Mouse (Mus musculus): ENCODE results near the gene Tmem88b. TPM values are rescaled to one million over a fixed set of nuclear protein-coding genes. Genes with fewer than 3 reads are reported as not detected.

The Tmem88b gene
- total and polyA plus RNA-seq, 3 experiments: 0.84 to 1.1 (median 0.96) TPM

DNA sequence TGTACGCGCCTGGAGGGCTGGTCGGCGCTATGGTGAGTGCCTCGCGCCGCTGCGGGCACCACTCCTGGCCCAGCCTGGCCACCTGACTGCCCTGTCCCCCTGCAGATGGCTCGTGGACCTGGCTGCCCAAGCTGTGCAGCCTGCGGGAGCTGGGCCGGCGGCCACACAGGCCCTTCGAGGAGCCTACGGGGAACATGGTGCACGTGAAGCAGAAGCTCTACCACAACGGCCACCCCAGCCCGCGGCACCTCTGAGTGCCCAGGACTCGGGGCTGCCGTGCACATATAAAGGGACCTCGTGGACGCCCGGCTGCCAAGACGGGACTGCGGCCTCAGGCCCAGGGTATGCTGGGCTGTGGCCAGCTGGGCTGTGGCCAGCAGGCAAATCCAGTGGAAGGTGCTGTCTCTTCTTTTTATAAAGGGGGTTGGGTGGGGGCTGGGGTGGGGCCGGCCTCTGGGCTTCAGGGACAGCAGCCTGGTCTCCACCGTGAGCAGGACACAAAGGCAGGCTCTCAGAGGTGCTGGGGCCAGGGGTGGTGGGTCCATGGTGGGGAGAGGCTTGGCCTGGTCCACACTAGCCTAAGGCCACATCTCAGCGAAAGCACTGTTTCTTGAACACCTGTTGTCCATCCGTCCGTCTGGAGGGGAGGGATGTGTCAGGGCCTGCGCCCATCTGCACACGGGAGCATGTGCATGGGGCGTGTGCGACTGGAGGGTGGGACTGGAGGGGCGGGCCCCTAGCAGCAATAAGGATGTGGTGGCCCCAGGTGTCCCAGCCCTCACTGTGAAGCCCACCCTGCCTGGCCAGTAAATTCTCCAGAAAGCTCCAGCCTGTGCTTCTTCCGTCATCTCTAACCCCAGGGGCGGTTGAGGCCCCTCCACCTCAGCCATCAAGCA, 45.7 kb downstream of the Tmem88b start:
- no peaks in the 10 kb centered on the region for H3K27me3 ChIP-seq (ENCODE audit: control insufficient read depth, insufficient read depth, low read length)
- no peaks in the 10 kb centered on the region for H3K4me1 ChIP-seq (ENCODE audit: control insufficient read depth, insufficient read depth, low read length)
- H3K9ac ChIP-seq (ENCODE audit: low read depth, low read length): no peak overlapping the region
- H3K4me3 ChIP-seq: no peak overlapping the region
- TF ChIP-seq CTCF (IDR thresholded peaks at IDR 0.05) (no peak), POLR2A (IDR thresholded peaks at IDR 0.05; ENCODE audit: insufficient read depth, low read depth, low read length) (no peak), EP300 (IDR thresholded peaks at IDR 0.05; ENCODE audit: insufficient read depth, low read depth, low read length) (no peak)
- 68% methylated on average over 37 of the region's 37 CpGs for WGBS
- intact Hi-C loops (cut with DNase I): no loop called here
- DNase-seq: peak; percentile 37 to 46
- H3K79me2 ChIP-seq (replicated peaks; ENCODE audit: control insufficient read depth, insufficient read depth, low read length): no peaks in the 10 kb centered on the region
- no peaks in the 10 kb centered on the region for H3K36me3 ChIP-seq (ENCODE audit: control insufficient read depth, insufficient read depth, low read length)
- no peak overlapping the region for H3K27ac ChIP-seq

DNA sequence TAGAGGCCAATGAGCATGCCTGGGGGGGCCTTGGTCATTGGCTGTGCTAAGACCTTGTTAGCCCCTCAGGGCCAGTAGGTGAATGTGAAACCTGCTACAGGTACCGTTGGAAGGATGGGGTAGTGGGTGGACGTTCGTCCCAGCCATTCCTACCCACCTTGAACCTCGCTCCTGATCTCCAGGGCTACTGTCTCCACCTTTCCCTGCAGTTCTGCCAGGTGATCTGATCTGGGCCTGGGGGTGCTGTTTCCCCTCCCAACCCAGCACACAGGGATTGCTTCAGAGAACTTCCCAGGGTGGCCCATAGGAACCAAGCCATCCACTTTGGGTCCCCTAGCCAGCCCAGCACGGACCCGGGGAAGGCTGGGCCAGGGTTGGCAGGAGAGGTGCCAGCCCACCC, 46.5 kb downstream of the Tmem88b start:
- Histone ChIP-seq H3K4me3 (no peak overlapping the region), H3K79me2 (replicated peaks; ENCODE audit: control insufficient read depth, insufficient read depth, low read length) (no peaks in the 10 kb centered on the region), H3K36me3 (ENCODE audit: control insufficient read depth, insufficient read depth, low read length) (no peaks in the 10 kb centered on the region), H3K27me3 (ENCODE audit: control insufficient read depth, insufficient read depth, low read length) (no peaks in the 10 kb centered on the region), H3K4me1 (ENCODE audit: control insufficient read depth, insufficient read depth, low read length) (no peaks in the 10 kb centered on the region), H3K9ac (ENCODE audit: low read depth, low read length) (no peak overlapping the region), H3K27ac (no peak overlapping the region)
- no peak for TF ChIP-seq CTCF (IDR thresholded peaks at IDR 0.05)
- no peak for TF ChIP-seq POLR2A (IDR thresholded peaks at IDR 0.05; ENCODE audit: insufficient read depth, low read depth, low read length)
- no peak for TF ChIP-seq EP300 (IDR thresholded peaks at IDR 0.05; ENCODE audit: insufficient read depth, low read depth, low read length)
- WGBS: 86% methylated on average over 6 of the region's 6 CpGs
- intact Hi-C loops (cut with DNase I): no loop called here
- DNase-seq: no peak

DNA sequence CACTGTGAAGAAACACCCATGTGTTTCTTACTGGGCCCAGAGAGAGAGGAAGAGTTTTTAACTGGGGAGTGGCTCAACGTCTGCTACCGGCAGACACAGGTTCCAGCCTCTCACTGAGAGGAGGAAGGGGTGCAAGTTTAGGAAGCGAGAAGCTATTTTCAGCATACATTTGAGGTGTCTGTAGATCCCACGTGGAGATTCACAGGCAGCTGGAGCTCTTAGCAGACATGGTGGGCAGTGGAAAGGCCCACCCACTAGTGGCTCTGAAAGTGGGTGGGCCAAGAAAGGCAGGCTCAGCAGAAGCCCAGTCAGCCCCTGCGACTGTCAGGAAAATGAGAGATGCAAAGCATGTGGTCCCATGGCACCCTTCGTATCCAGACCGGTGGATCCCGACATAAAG, 47.4 kb downstream of the Tmem88b start:
- TF ChIP-seq EP300 (IDR thresholded peaks at IDR 0.05; ENCODE audit: insufficient read depth, low read depth, low read length) (no peak), POLR2A (IDR thresholded peaks at IDR 0.05; ENCODE audit: insufficient read depth, low read depth, low read length) (no peak), CTCF (IDR thresholded peaks at IDR 0.05) (no peak)
- intact Hi-C loops (cut with DNase I): no loop called here

DNA sequence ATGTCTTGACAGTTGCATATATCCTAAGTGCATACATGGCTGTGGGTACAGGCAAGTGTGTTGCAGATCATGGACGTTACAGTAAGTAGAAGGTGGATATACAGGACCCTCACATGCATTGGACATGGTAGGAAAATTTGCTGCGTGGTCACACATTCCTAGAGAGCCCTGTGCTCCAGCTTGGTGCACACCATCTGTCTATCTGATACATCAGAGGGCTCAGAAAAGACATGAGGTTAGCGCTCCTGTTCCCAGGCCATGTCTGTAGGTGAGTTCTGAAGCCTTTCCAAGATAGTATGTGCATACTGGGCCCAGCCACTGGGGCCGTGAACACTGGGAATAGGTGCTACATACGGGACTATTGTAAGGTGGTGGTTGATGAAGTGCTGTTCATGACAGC, 49.3 kb downstream of the Tmem88b start:
- Histone ChIP-seq H3K27ac (no peak overlapping the region), H3K9ac (ENCODE audit: low read depth, low read length) (no peak overlapping the region), H3K36me3 (ENCODE audit: control insufficient read depth, insufficient read depth, low read length) (no peaks in the 10 kb centered on the region), H3K79me2 (replicated peaks; ENCODE audit: control insufficient read depth, insufficient read depth, low read length) (no peaks in the 10 kb centered on the region), H3K4me3 (no peak overlapping the region), H3K27me3 (ENCODE audit: control insufficient read depth, insufficient read depth, low read length) (no peaks in the 10 kb centered on the region), H3K4me1 (ENCODE audit: control insufficient read depth, insufficient read depth, low read length) (no peaks in the 10 kb centered on the region)
- no peak for DNase-seq
- TF ChIP-seq CTCF (IDR thresholded peaks at IDR 0.05): no peak
- TF ChIP-seq EP300 (IDR thresholded peaks at IDR 0.05; ENCODE audit: insufficient read depth, low read depth, low read length): no peak
- no peak for TF ChIP-seq POLR2A (IDR thresholded peaks at IDR 0.05; ENCODE audit: insufficient read depth, low read depth, low read length)
- intact Hi-C loops (cut with DNase I): loop anchor here (2.0 kb wide), 1 partner anchor 24 kb away; the partner anchor contains the start of gene Atad3a
- 93% methylated on average over 5 of the region's 5 CpGs for WGBS

More for the DNA sequence above, 47.4 kb downstream of the Tmem88b start:
- DNase-seq: no peak
- Histone ChIP-seq H3K79me2 (replicated peaks; ENCODE audit: control insufficient read depth, insufficient read depth, low read length) (no peaks in the 10 kb centered on the region), H3K27ac (no peak overlapping the region), H3K9ac (ENCODE audit: low read depth, low read length) (no peak overlapping the region), H3K27me3 (ENCODE audit: control insufficient read depth, insufficient read depth, low read length) (no peaks in the 10 kb centered on the region), H3K4me3 (no peak overlapping the region), H3K4me1 (ENCODE audit: control insufficient read depth, insufficient read depth, low read length) (no peaks in the 10 kb centered on the region), H3K36me3 (ENCODE audit: control insufficient read depth, insufficient read depth, low read length) (no peaks in the 10 kb centered on the region)
- 49% methylated on average over 8 of the region's 8 CpGs for WGBS

GRCm38 (mm10) chr4:155735788-155736187, 49.9 kb downstream of the Tmem88b start:
- Histone ChIP-seq H3K36me3 (ENCODE audit: control insufficient read depth, insufficient read depth, low read length) (no peaks in the 10 kb centered on the region), H3K4me3 (peak overlapping the region; percentile 73), H3K9ac (ENCODE audit: low read depth, low read length) (peak overlapping the region; percentile 45; the same call in 1 of the 2 replicates), H3K27ac (peak overlapping the region; percentile 92), H3K4me1 (ENCODE audit: control insufficient read depth, insufficient read depth, low read length) (no peaks in the 10 kb centered on the region), H3K79me2 (replicated peaks; ENCODE audit: control insufficient read depth, insufficient read depth, low read length) (no peaks in the 10 kb centered on the region), H3K27me3 (ENCODE audit: control insufficient read depth, insufficient read depth, low read length) (no peaks in the 10 kb centered on the region)
- 70% methylated on average over 5 of the region's 5 CpGs for WGBS
- intact Hi-C loops (cut with DNase I): loop anchor here (2.0 kb wide), 1 partner anchor 25 kb away; the partner anchor contains the start of gene Atad3a
- DNase-seq: no peak
- no peak for TF ChIP-seq POLR2A (IDR thresholded peaks at IDR 0.05; ENCODE audit: insufficient read depth, low read depth, low read length)
- no peak for TF ChIP-seq EP300 (IDR thresholded peaks at IDR 0.05; ENCODE audit: insufficient read depth, low read depth, low read length)
- no peak for TF ChIP-seq CTCF (IDR thresholded peaks at IDR 0.05)
